Mouse (Mus musculus): ENCODE measurements around the gene Skap1.

GRCm38 (mm10) chr11:96463986-96464715 lies at the start of gene Skap1:
- TF ChIP-seq CTCF (IDR thresholded peaks at IDR 0.05; ENCODE audit: borderline replicate concordance, insufficient read depth, low read depth, low read length): no peak
- TF ChIP-seq POLR2A (IDR thresholded peaks at IDR 0.05; ENCODE audit: borderline replicate concordance, insufficient read depth, low read length): no peak
